Mouse (Mus musculus): Measurements from ENCODE around the gene Padi4.

The Padi4 gene

DNA sequence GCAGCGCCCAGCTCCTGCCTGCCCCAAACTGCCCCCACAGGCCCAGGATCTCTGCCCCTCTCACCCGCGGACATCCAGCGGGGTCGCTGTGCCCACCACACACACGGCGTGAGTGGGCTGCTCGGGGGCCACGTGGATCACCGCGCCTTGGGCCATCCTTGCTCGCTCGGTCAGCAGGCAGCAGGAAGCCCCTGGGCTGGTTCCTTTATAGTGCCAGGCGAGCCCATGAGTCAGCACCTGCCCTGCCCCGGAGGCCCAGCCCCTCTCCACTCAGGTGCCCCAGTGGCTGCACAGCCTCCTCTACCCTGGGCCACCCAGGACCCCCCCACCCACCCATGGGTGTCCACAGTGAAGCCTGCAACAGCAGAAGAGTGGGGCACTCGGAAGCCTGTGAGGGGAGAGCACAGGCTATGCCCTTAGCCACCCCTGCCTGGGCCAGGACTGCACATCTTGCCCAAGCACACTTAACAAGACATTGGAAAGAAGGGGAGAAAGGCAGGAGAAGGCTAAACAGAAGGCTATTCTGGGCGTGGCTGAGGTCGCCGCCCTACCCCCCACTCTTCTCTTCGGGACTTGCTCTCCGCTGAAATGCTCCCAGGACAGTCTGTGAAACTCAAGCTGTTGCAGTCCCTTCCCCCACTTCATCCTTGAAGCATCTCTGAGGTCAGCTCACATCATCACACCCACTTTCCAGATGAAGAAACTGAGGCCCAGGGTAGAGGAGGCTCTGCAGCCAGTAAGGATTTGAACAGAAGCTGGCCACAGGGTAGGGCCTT, at the start of gene Padi4:
Padi4 (minus strand) TSS at position 212 of the 776 bp plus-strand sequence.
- in situ Hi-C loops (cut with MboI; ENCODE audit: low sequenced_read_pairs): no loop called here

- in situ Hi-C loops (cut with MboI; ENCODE audit: low sequenced_read_pairs): no loop called here
These were observed 48.0 kb upstream of the Padi4 start for GRCm38 (mm10) chr4:140821988-140822387.

DNA sequence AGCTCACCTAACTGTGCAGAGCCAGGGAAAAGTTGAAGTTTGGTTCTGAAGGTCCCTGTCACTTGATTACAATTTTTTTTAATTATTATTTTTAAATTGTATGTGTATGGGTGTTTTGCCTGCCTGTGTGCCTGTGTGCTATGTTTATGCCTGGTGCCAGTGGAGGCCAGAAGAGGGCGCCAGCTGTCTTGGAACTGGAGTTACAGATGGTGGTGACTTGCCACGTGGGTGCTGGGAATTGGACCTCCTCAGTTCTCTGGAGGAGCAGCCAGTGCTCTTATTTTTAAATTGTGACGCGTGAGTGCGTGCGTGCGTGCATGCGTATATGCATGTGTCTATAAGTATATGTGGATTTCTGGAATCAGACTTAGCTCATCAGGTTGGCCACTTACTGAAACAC, 43.4 kb upstream of the Padi4 start:
- in situ Hi-C loops (cut with MboI; ENCODE audit: low sequenced_read_pairs): no loop called here

DNA sequence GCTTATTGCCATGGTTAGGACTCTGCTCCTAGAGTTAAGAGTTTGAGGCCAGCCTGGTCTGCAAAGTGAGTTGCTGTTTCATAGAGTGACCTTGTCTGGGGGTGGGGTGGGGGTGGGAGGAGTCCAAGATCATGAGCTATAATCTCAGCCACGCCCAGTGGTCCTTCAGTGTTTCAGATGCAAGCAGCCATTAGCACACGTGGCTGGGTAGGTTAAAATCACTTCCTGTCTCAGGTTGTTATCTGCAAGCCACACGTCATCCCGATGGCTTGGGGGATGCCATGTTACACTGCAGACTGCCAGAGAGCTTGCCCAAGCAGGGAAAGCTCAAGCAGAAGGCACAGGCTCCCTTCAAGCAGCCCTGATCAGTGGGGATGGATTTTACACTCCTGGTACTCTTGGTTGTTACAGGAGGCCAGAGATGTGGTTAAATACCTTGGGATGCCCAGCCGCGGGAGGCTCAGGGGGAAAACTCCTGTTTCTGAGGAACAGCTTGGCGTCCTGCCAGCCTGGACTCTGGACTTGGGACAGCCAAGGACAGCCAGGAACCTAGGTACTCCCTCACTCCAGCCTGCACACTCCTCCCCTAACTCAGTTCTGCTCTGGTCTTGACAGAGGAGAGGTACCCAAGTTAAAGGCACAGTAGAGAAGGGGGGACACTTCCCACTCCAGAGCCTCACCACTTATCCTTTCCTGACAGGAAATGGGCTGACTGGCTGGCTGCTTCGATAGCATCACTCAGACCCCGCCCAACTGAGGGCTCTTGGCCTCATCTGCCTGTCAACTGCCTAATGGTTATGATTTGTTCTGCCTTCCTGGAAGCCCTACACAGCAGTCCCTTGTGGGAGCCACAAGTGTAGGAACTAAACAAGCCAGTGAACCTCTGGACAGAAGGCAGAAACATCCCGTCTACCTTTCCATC, 42.2 kb upstream of the Padi4 start:
- in situ Hi-C loops (cut with MboI; ENCODE audit: low sequenced_read_pairs): no loop called here

GRCm38 (mm10) chr4:140815496-140815895, 41.5 kb upstream of the Padi4 start:
- in situ Hi-C loops (cut with MboI; ENCODE audit: low sequenced_read_pairs): no loop called here

- in situ Hi-C loops (cut with MboI; ENCODE audit: low sequenced_read_pairs): no loop called here
These were observed 40.5 kb upstream of the Padi4 start for GRCm38 (mm10) chr4:140814241-140815225.

GRCm38 (mm10) chr4:140813358-140814185, 39.5 kb upstream of the Padi4 start:
- in situ Hi-C loops (cut with MboI; ENCODE audit: low sequenced_read_pairs): no loop called here

DNA sequence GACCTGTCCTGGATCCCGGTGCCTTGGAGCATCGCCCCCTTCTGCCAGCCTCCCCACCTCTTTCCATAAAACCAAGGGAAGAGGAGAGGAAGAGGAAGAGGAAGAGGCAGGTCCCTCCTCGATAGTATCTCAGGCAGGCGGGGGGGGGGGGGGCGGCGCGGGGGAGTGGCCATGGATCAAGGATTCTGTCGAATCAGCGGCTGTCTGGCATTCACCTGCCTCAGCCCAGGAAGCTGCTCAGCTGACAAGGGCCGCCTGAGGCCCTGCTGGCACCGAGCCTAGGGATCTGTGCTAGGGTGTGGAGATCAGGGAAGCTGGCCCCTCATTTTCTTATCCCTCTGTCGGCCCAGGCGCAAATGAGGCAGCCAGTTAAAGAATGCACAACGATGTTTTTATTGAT, 38.6 kb upstream of the Padi4 start:
- in situ Hi-C loops (cut with MboI; ENCODE audit: low sequenced_read_pairs): no loop called here

DNA sequence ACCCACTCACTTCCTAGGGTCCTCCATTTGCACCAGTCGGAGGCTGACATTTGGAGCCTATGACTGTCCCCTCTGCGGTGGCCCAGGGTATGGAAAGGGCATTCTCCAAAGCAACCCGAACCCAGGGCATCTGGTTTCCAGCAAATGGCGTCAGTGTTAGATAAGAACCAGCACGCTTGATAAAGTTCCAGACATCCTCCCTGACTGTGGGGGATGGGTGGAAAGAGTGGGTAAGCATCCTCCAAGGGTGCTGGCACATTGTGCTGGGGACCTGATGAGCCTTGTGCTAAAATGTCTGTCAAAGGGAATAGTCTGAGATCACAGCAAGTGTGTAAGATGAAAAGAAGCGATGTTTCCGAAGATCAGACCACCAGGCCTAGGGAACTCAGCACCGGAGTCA, 38.2 kb upstream of the Padi4 start:
- in situ Hi-C loops (cut with MboI; ENCODE audit: low sequenced_read_pairs): no loop called here

DNA sequence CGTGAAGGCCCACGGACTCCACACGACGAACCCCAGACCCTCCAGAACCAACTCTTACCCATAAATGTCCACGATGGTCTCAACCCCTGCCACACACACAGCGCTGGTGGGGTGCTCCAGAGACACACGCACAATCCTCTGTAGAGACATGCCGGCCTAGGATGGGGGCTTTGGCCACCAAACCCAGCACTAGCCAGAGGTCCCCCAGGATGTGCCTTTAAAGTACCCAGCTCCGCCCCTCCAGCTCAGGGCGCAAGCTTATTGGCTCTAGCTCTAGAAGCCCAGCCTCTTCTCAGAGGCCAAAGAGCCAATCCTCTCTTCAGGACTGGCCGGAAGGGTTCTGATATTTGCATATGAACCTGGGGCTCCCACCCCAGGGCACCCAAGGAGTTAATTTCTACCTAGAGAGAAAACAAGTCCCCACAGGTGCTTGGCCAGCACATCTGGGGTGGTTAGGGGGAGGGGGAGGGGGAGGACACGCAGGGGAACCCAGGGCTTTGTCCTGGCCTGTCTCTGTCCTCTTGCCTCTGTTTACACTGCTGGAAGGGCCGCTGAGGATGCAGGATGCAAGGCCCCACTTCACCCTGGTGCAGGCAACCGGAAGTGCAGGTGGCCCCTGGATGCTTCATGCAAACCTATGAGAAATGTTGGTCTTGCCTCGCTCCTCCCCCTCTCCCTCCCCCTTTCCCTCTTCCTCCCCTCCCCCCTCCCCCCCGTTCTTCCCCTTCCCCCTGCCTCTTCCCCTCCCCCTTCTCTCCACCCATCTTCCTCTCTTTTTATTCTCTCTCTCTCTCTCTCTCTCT, 36.6 kb upstream of the Padi4 start, which contains the start of gene Padi3:
Padi3 (minus strand) TSS at position 191 of the 803 bp plus-strand sequence.
- in situ Hi-C loops (cut with MboI; ENCODE audit: low sequenced_read_pairs): no loop called here

DNA sequence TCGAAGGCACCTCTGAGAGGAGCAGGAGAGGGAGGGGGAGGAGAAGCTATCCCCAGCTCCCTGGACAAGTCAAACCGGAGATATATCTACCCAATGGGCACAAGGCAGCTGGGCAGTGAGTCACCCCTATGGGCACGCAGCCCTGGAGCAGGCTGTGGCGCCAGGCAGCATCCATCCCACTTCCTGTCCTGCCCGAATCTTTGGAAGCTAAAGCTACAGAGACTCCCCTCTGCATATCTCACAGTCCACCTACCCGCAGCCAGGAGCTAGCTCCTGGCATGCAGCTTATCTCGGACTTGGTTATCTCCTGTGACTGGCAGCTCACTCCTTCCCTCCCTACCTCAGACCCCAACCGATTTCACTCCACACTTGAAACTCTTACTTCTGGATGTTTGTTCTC, 35.1 kb upstream of the Padi4 start:
- in situ Hi-C loops (cut with MboI; ENCODE audit: low sequenced_read_pairs): no loop called here

- in situ Hi-C loops (cut with MboI; ENCODE audit: low sequenced_read_pairs): no loop called here
These were observed 30.6 kb upstream of the Padi4 start for GRCm38 (mm10) chr4:140804601-140805000.

DNA sequence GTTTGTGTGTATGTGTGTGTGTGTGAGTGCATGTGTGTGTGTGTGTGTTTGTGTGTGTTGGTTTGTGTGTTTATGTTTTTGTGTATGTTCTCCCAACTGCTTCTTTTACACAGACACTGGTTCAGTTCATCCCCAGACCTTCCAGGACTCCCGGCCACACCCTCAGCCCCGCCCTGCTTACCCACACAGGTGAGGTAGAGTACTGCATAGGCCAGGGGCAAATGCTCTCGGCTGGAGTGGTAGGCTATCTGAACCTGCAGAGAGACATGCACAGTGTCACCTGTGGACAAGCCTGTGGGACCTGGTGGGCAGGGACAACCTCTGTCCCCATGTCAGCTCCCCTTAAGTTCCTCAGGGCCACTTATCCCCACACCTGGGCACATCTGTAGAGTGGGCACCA, 27.3 kb upstream of the Padi4 start:
- in situ Hi-C loops (cut with MboI; ENCODE audit: low sequenced_read_pairs): no loop called here

GRCm38 (mm10) chr4:140796786-140797185, 22.8 kb upstream of the Padi4 start:
- in situ Hi-C loops (cut with MboI; ENCODE audit: low sequenced_read_pairs): no loop called here

DNA sequence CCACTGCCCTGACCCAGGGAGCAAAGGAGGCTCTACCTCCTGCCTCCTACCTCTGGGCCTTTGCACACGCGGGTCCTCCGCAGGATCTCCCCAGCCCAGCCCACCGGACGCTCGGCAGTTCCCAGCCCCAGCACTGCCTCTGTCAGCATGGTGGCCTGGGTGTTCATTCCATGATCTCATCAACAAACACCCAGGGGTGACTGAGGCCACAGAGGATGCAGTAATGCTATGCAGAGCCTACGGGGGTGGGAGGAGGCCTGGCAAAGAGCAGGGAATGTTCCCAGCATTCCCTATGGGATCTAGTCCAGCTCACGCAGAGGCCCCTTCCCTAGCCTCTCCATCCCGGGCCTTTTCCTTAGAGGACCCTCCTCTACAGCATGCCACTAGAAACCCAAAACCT, 20.6 kb upstream of the Padi4 start:
- in situ Hi-C loops (cut with MboI; ENCODE audit: low sequenced_read_pairs): no loop called here

- in situ Hi-C loops (cut with MboI; ENCODE audit: low sequenced_read_pairs): no loop called here
These were observed 19.8 kb upstream of the Padi4 start for GRCm38 (mm10) chr4:140793795-140794194.

DNA sequence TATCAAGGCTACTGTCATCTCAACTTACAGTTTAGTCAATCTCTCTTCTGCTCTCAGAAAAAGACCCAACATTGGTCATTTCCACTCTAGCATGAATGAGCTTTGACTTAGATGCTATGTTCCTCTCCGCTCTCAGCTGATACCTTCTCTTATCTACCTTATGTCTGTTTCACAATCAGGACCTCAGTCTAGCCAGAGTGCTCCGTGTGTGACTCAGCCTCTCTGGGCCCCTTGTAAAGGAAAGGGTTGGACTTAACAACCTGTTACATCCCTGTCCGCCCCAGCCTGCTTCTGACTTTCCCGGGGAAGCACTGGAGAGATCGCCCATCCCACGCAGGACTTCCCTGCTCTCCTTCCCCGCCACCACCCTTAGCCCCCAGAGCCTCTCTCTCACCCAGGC, 18.5 kb upstream of the Padi4 start:
- in situ Hi-C loops (cut with MboI; ENCODE audit: low sequenced_read_pairs): no loop called here

GRCm38 (mm10) chr4:140791071-140791470, 17.0 kb upstream of the Padi4 start:
- in situ Hi-C loops (cut with MboI; ENCODE audit: low sequenced_read_pairs): no loop called here

DNA sequence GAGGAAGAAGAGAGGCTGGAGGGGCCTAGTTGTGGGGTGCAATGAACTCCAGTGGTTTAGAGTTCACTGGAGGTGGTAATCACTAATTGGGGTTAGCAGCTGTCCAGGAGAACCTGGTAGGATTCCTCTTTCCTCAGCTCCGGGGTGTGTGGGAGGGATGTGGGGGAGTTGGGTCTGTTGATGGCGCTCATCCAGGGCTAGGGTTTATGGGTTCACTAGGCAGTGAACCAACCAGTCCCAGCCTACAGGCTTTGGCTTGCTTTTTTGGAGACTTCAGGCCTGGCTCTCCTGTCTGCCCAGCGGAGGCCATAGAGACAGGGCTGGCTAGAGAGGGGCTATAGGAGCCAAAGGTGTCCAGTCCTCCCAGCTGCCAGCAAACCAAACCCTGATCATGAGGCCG, 15.9 kb upstream of the Padi4 start:
- in situ Hi-C loops (cut with MboI; ENCODE audit: low sequenced_read_pairs): loop anchor here (5.0 kb wide), 1 partner anchor 117 kb away; the partner anchor contains the start of gene Padi2
